Mouse (Mus musculus) lung, embryonic 14.5 days (tissue): ENCODE measurements around the gene Rbms1. TPM values are rescaled to one million over a fixed set of nuclear protein-coding genes. Genes with fewer than 3 reads are reported as not detected.
A peak's percentile ranks its signal among the peaks of the same experiment; 100 is the strongest.

Source experiments
- ATAC-seq: fragments of 200-750 bp; cut with Nextera tagmentation; 2 replicates; pipeline ENCODE4 v1.8.0; 2017; ENCODE audit warnings: mild to moderate bottlenecking, moderate TSS enrichment, moderate library complexity; ENCODE audit not compliant: insufficient read depth
- DNase-seq: peaks from one replicate; pipeline ENCODE4 v3.0.0-alpha.2; 2015
- H3K27ac ChIP-seq: fragments of 300-500 bp; sonication (generic); 2 replicates; pipeline ENCODE4 v1.5.1; 2014; ENCODE audit warnings: low read depth, mild to moderate bottlenecking, moderate library complexity
- H3K27me3 ChIP-seq: fragments of 300-500 bp; sonication (generic); 2 replicates; pipeline ENCODE4 v1.6.1; 2014; ENCODE audit warnings: low read length, control low read depth; ENCODE audit not compliant: insufficient read depth
- H3K36me3 ChIP-seq: fragments of 300-500 bp; sonication (generic); 2 replicates; pipeline ENCODE4 v1.6.1; 2014; ENCODE audit warnings: control low read depth; ENCODE audit not compliant: insufficient read depth
- H3K4me1 ChIP-seq: fragments of 300-500 bp; sonication (generic); 2 replicates; pipeline ENCODE4 v1.6.1; 2014; ENCODE audit warnings: antibody characterized with exemption, control low read depth; ENCODE audit not compliant: insufficient read depth
- H3K4me2 ChIP-seq: fragments of 300-500 bp; sonication (generic); 2 replicates; pipeline ENCODE4 v1.6.1; 2014; ENCODE audit warnings: mild to moderate bottlenecking
- H3K4me3 ChIP-seq: fragments of 300-500 bp; sonication (generic); 2 replicates; pipeline ENCODE4 v1.5.1; 2014; ENCODE audit warnings: low read depth, low read length
- H3K9ac ChIP-seq: fragments of 300-500 bp; sonication (generic); 2 replicates; pipeline ENCODE4 v1.6.1; 2014
- H3K9me3 ChIP-seq: fragments of 300-500 bp; sonication (generic); 2 replicates; pipeline ENCODE4 v1.6.1; 2016; ENCODE audit warnings: low read depth, low read length, control low read depth
- CTCF ChIP-seq: IDR thresholded peaks from 2 replicates; pipeline ENCODE4 v1.5.1; 2016; ENCODE audit warnings: antibody characterized with exemption, low read depth
- WGBS: fragments of 180-500 bp; shearing (Covaris S2); extraction: QIAGEN DNeasy Blood & Tissue Kit; methylation state at CpG from one replicate; pipeline ENCODE4 v1.1.7; 2014; 5-methylcytosine and 5-hydroxymethylcytosine counted together
- polyA plus RNA-seq: library from polyadenylated mRNA; unstranded; fragments of >200 nt; fragmentation: Nextera tagmentation; extraction: Ambion mirVana; gene quantifications from 2 replicates; pipeline ENCODE4 v1.2.1, GENCODE M21; 2014

Gene Rbms1
- polyA plus RNA-seq, 1 experiment from 2014 or later = 136 TPM

DNA sequence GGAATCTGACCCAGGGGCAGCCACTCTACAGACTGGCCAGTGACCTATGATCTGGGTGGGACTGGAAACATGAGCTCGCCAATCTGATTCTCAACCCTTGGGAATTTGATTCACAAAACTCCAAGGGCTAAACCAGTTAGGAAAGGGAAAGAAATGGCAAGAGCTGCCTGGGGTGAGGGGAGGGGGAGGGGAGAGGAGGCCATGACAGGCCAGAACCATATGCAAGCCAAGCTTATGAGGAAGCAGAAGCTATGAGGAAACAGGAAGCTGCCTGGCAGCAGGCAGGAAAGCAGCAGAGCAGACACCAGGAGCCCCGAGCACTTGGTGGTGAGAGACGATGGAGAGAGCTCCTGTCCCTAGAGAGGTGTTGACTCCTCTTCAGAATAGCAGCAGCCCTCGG, 79.1 kb downstream of the Rbms1 start:
- ATAC-seq (no peak), DNase-seq (no peak)
- H3K4me1 ChIP-seq = peaks cover 23% of the 10 kb centered on the region
- H3K27ac ChIP-seq = peak overlapping the region; percentile 1; the same call in 1 of the 2 replicates
- H3K4me3 ChIP-seq = no peak overlapping the region
- H3K9ac ChIP-seq = no peak overlapping the region
- no peaks in the 10 kb centered on the region for H3K9me3 ChIP-seq
- TF ChIP-seq CTCF = no peak
- H3K27me3 ChIP-seq = no peaks in the 10 kb centered on the region
- 29% methylated on average over 4 of the region's 4 CpGs for WGBS
- peaks cover under 1% of the 10 kb centered on the region; the same call in 1 of the 2 replicates for H3K36me3 ChIP-seq
- H3K4me2 ChIP-seq = no peak overlapping the region

- no peak overlapping the region for H3K27ac ChIP-seq
- H3K9ac ChIP-seq = no peak overlapping the region
- H3K4me1 ChIP-seq = peaks cover 32% of the 10 kb centered on the region
- peaks cover 9% of the 10 kb centered on the region for H3K36me3 ChIP-seq
- no peaks in the 10 kb centered on the region for H3K27me3 ChIP-seq
- no peak overlapping the region for H3K4me2 ChIP-seq
- DNase-seq = no peak
- no peaks in the 10 kb centered on the region for H3K9me3 ChIP-seq
- TF ChIP-seq CTCF = no peak
- 54% methylated on average over 3 of the region's 3 CpGs for WGBS
- no peak for ATAC-seq
- no peak overlapping the region for H3K4me3 ChIP-seq
These were observed 80.0 kb downstream of the Rbms1 start for GRCm38 (mm10) chr2:60883043-60883365.

DNA sequence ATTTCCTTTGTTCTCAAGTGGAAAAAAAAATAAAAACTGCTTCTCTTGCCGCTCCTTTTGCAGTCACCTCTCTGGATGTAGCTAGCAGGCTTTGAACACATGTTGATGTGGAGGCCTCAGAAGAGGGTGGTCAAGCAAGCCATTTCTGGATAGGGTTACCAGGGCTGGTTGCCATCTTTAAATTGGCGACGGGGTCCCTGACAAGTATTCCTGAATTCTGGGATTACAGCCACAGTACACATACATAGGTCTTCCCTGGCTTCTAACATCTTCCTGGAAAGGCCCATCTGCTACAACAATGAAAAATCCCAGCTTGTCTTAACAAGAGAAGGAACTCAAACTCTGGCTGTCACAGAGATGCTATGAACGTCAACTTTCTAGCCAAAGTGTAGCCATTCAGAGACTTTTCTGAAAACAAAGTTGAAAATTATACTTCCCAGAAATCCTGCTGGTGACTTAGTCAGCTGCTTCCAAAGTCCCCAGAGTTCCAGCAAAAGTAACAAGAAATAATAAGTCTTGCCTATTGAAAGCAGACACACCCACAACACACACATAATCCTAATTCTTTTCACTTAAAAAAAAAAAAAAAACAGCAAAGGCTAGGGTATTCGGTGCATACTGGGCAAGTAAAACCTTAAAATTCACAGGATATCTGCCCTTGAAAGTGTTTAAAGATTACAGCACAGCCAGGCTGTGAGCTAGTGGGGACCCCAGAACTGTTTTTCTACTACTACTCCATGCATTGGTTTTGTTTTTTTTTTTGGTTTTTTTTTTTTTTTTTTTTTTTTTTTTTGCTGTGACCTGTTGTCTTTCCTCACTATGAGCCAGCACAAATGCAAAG, 80.6 kb downstream of the Rbms1 start:
- no peak for ATAC-seq
- no peak for TF ChIP-seq CTCF
- H3K27me3 ChIP-seq = no peaks in the 10 kb centered on the region
- H3K36me3 ChIP-seq = peaks cover 9% of the 10 kb centered on the region
- H3K4me3 ChIP-seq = peak overlapping the region; percentile 93; the same call in 1 of the 2 replicates
- H3K4me1 ChIP-seq = peaks cover 38% of the 10 kb centered on the region
- H3K27ac ChIP-seq = peak overlapping the region; percentile 94
- DNase-seq = no peak
- H3K9me3 ChIP-seq = no peaks in the 10 kb centered on the region
- WGBS = 47% methylated on average over 5 of the region's 5 CpGs
- no peak overlapping the region for H3K9ac ChIP-seq
- H3K4me2 ChIP-seq = peak overlapping the region; percentile 86

GRCm38 (mm10) chr2:60881571-60882041, 81.4 kb downstream of the Rbms1 start:
- Histone ChIP-seq H3K4me2 (peak overlapping the region; percentile 86), H3K27ac (peak overlapping the region; percentile 94), H3K36me3 (peaks cover 9% of the 10 kb centered on the region), H3K9me3 (no peaks in the 10 kb centered on the region), H3K27me3 (no peaks in the 10 kb centered on the region), H3K9ac (peak overlapping the region; percentile 98), H3K4me1 (peaks cover 45% of the 10 kb centered on the region), H3K4me3 (peak overlapping the region; percentile 93)
- no peak for DNase-seq
- under 1% methylated on average over 27 of the region's 27 CpGs for WGBS
- peak; percentile 80; the same call in 1 of the 2 replicates for ATAC-seq
- no peak for TF ChIP-seq CTCF

- ATAC-seq (peak; percentile 86), DNase-seq (peak; percentile 83)
- Histone ChIP-seq H3K4me1 (peaks cover 46% of the 10 kb centered on the region), H3K9ac (peak overlapping the region; percentile 98), H3K36me3 (peaks cover 9% of the 10 kb centered on the region), H3K4me3 (peak overlapping the region; percentile 93), H3K4me2 (peak overlapping the region; percentile 86), H3K9me3 (no peaks in the 10 kb centered on the region), H3K27ac (peak overlapping the region; percentile 94), H3K27me3 (no peaks in the 10 kb centered on the region)
- no peak for TF ChIP-seq CTCF
- WGBS = under 1% methylated on average over 99 of the region's 104 CpGs
These were observed 82.0 kb downstream of the Rbms1 start for GRCm38 (mm10) chr2:60880789-60881570.

- 5% methylated on average over 14 of the region's 14 CpGs for WGBS
- Histone ChIP-seq H3K27me3 (no peaks in the 10 kb centered on the region), H3K27ac (peak overlapping the region; percentile 94), H3K9ac (peak overlapping the region; percentile 98), H3K36me3 (peaks cover 9% of the 10 kb centered on the region), H3K4me1 (peaks cover 46% of the 10 kb centered on the region), H3K9me3 (no peaks in the 10 kb centered on the region), H3K4me3 (peak overlapping the region; percentile 93), H3K4me2 (peak overlapping the region; percentile 86)
- ATAC-seq (no peak), DNase-seq (no peak)
- no peak for TF ChIP-seq CTCF
These were observed 82.8 kb downstream of the Rbms1 start for GRCm38 (mm10) chr2:60879966-60880788.
